Mouse (Mus musculus) kidney, embryonic 16.5 days (tissue): ENCODE measurements around the gene Tpd52l2. TPM values are rescaled to one million over a fixed set of nuclear protein-coding genes. Genes with fewer than 3 reads are reported as not detected.

Source experiments
- ATAC-seq: fragments of 200-750 bp; cut with Nextera tagmentation; 2 replicates; pipeline ENCODE4 v1.8.0; 2017; ENCODE audit warnings: moderate TSS enrichment; ENCODE audit not compliant: low FRiP score, low TSS enrichment
- H3K27ac ChIP-seq: fragments of 300-500 bp; sonication (generic); 2 replicates; pipeline ENCODE4 v1.5.1; 2014; ENCODE audit warnings: low read length
- H3K27me3 ChIP-seq: fragments of 300-500 bp; sonication (generic); 2 replicates; pipeline ENCODE4 v1.6.1; 2014; ENCODE audit warnings: low read length, control low read depth, mixed read lengths; ENCODE audit not compliant: insufficient read depth
- H3K36me3 ChIP-seq: fragments of 300-500 bp; sonication (generic); 2 replicates; pipeline ENCODE4 v1.6.1; 2014; ENCODE audit warnings: low read length, control low read depth, mixed read lengths; ENCODE audit not compliant: insufficient read depth
- H3K4me1 ChIP-seq: fragments of 300-500 bp; sonication (generic); 2 replicates; pipeline ENCODE4 v1.6.1; 2014; ENCODE audit warnings: low read length, control low read depth, mixed read lengths; ENCODE audit not compliant: insufficient read depth
- H3K4me2 ChIP-seq: fragments of 300-500 bp; sonication (generic); replicated peaks from 2 replicates; pipeline ENCODE4 v1.6.1; 2014; ENCODE audit warnings: low read depth, low read length
- H3K4me3 ChIP-seq: fragments of 300-500 bp; sonication (generic); 2 replicates; pipeline ENCODE4 v1.5.1; 2014; ENCODE audit warnings: mild to moderate bottlenecking, low read length
- H3K9ac ChIP-seq: fragments of 300-500 bp; sonication (generic); replicated peaks from 2 replicates; pipeline ENCODE4 v1.6.1; 2014; ENCODE audit warnings: low read length
- H3K9me3 ChIP-seq: fragments of 300-500 bp; sonication (generic); 2 replicates; pipeline ENCODE4 v1.6.1; 2016; ENCODE audit warnings: low read length, control low read depth
- WGBS: fragments of 180-500 bp; shearing (Covaris S2); extraction: QIAGEN DNeasy Blood & Tissue Kit; methylation state at CpG from one replicate; pipeline ENCODE4 v1.1.7; 2014; 5-methylcytosine and 5-hydroxymethylcytosine counted together
- polyA plus RNA-seq: library from polyadenylated mRNA; unstranded; fragments of >200 nt; fragmentation: Nextera tagmentation; extraction: Ambion mirVana; gene quantifications from 2 replicates; pipeline ENCODE4 v1.2.1, GENCODE M21; 2015

The Tpd52l2 gene
- polyA plus RNA-seq, 1 experiment from 2014 or later: 172 TPM

GRCm38 (mm10) chr2:181553772-181554171 lies 56.8 kb downstream of the Tpd52l2 start:
- no peaks in the 10 kb centered on the region for H3K4me1 ChIP-seq
- H3K4me2 ChIP-seq: no peak overlapping the region
- peaks cover 39% of the 10 kb centered on the region for H3K36me3 ChIP-seq
- no peak overlapping the region for H3K27ac ChIP-seq
- no peak for ATAC-seq
- no peaks in the 10 kb centered on the region for H3K9me3 ChIP-seq
- no peak overlapping the region for H3K9ac ChIP-seq
- H3K27me3 ChIP-seq: no peaks in the 10 kb centered on the region
- no peak overlapping the region for H3K4me3 ChIP-seq

- no peaks in the 10 kb centered on the region for H3K4me1 ChIP-seq
- 84% methylated on average over 3 of the region's 3 CpGs for WGBS
- ATAC-seq: no peak
- H3K36me3 ChIP-seq: no peaks in the 10 kb centered on the region
- H3K9me3 ChIP-seq: no peaks in the 10 kb centered on the region
- no peaks in the 10 kb centered on the region for H3K27me3 ChIP-seq
- H3K4me3 ChIP-seq: no peak overlapping the region
- no peak overlapping the region for H3K27ac ChIP-seq
- H3K9ac ChIP-seq: no peak overlapping the region
- H3K4me2 ChIP-seq: no peak overlapping the region
Measured at GRCm38 (mm10) chr2:181567338-181567737, 70.4 kb downstream of the Tpd52l2 start.

Other genes with a start within 250 kb of the Tpd52l2 start
- 15.7 and 18.7 TPM in 2 replicates for gene Gmeb2, start 209.1 kb upstream of the Tpd52l2 start, polyA plus RNA-seq
- 3.7 and 7.7 TPM in 2 replicates for gene Stmn3, start 182.6 kb upstream of the Tpd52l2 start, polyA plus RNA-seq
- gene Rtel1, start 177.4 kb upstream of the Tpd52l2 start, polyA plus RNA-seq: 51.2 and 57.9 TPM in 2 replicates
- 48.8 and 50.5 TPM in 2 replicates for gene Zgpat, start 132.2 kb upstream of the Tpd52l2 start, polyA plus RNA-seq
- 72.5 and 73.5 TPM in 2 replicates for gene Arfrp1, start 131.7 kb upstream of the Tpd52l2 start, polyA plus RNA-seq
- gene Lime1, start 117.1 kb upstream of the Tpd52l2 start, polyA plus RNA-seq: 28.3 and 32.6 TPM in 2 replicates
- 26.2 and 30.5 TPM in 2 replicates for gene Zbtb46, start 37.7 kb upstream of the Tpd52l2 start, polyA plus RNA-seq
- 0.15 and 0.20 TPM in 2 replicates for gene Abhd16b, start 3.9 kb upstream of the Tpd52l2 start, polyA plus RNA-seq
- gene Dnajc5, start 23.3 kb downstream of the Tpd52l2 start, polyA plus RNA-seq: 91.7 and 100 TPM in 2 replicates
- 66.9 and 71.7 TPM in 2 replicates for gene Uckl1, start 87.8 kb downstream of the Tpd52l2 start, polyA plus RNA-seq
- gene Prpf6, start 94.7 kb downstream of the Tpd52l2 start, polyA plus RNA-seq: 75.2 and 79.7 TPM in 2 replicates
- gene Zfp512b, start 95.7 kb downstream of the Tpd52l2 start, polyA plus RNA-seq: 37.8 and 41.1 TPM in 2 replicates
- gene Samd10, start 102.1 kb downstream of the Tpd52l2 start, polyA plus RNA-seq: 29.5 and 31.4 TPM in 2 replicates
- 0.21 and 0.49 TPM in 2 replicates for gene Gm29797, start 159.9 kb downstream of the Tpd52l2 start, polyA plus RNA-seq
- 61.6 and 65.2 TPM in 2 replicates for gene Sox18, start 174.5 kb downstream of the Tpd52l2 start, polyA plus RNA-seq
- gene Tcea2, start 183.2 kb downstream of the Tpd52l2 start, polyA plus RNA-seq: 29.3 and 29.9 TPM in 2 replicates
- 67.7 and 72.1 TPM in 2 replicates for gene Rgs19, start 196.8 kb downstream of the Tpd52l2 start, polyA plus RNA-seq
- gene Lkaaear1, start 201.3 kb downstream of the Tpd52l2 start, polyA plus RNA-seq: not detected in 2 replicates
- 0.50 and 0.67 TPM in 2 replicates for gene Oprl1, start 217.9 kb downstream of the Tpd52l2 start, polyA plus RNA-seq